Mouse (Mus musculus): Measurements from ENCODE around the gene Prpf8. TPM values are rescaled to one million over a fixed set of nuclear protein-coding genes. Genes with fewer than 3 reads are reported as not detected.

Gene Prpf8
- polyA plus RNA-seq, 1 experiment from 2014 or later: 43.8 TPM

GRCm38 (mm10) chr11:75532340-75533277 lies 46.0 kb downstream of the Prpf8 start:
- WGBS: 16% methylated on average over 38 of the region's 38 CpGs
- Histone ChIP-seq H3K4me3 (replicated peaks; ENCODE audit: low read length) (peak overlapping the region; percentile 61), H3K36me3 (ENCODE audit: control insufficient read depth, insufficient read depth, low read length) (no peaks in the 10 kb centered on the region), H3K9ac (ENCODE audit: low read length) (peak overlapping the region; percentile 75), H3K9me3 (replicated peaks; ENCODE audit: control insufficient read depth, low read length) (no peaks in the 10 kb centered on the region), H3K27ac (ENCODE audit: low read length) (peak overlapping the region; percentile 40; the same call in 1 of the 2 replicates), H3K27me3 (ENCODE audit: control insufficient read depth, insufficient read depth, low read length) (no peaks in the 10 kb centered on the region), H3K4me1 (ENCODE audit: control insufficient read depth, insufficient read depth, low read length) (peaks cover 11% of the 10 kb centered on the region), H3K4me2 (ENCODE audit: low read depth, low read length) (peak overlapping the region; percentile 99)
- ATAC-seq (ENCODE audit: insufficient read depth, low FRiP score): no peak

- no peak for ATAC-seq (ENCODE audit: insufficient read depth, low FRiP score)
- no peak overlapping the region for H3K4me3 ChIP-seq (replicated peaks; ENCODE audit: low read length)
- peak overlapping the region; percentile 40; the same call in 1 of the 2 replicates for H3K27ac ChIP-seq (ENCODE audit: low read length)
- H3K27me3 ChIP-seq (ENCODE audit: control insufficient read depth, insufficient read depth, low read length): no peaks in the 10 kb centered on the region
- H3K9ac ChIP-seq (ENCODE audit: low read length): no peak overlapping the region
- H3K9me3 ChIP-seq (replicated peaks; ENCODE audit: control insufficient read depth, low read length): no peaks in the 10 kb centered on the region
- 72% methylated on average over 6 of the region's 6 CpGs for WGBS
- no peaks in the 10 kb centered on the region for H3K36me3 ChIP-seq (ENCODE audit: control insufficient read depth, insufficient read depth, low read length)
- H3K4me1 ChIP-seq (ENCODE audit: control insufficient read depth, insufficient read depth, low read length): peaks cover 11% of the 10 kb centered on the region
- H3K4me2 ChIP-seq (ENCODE audit: low read depth, low read length): no peak overlapping the region; the same call in 1 of the 2 replicates
Observed at GRCm38 (mm10) chr11:75533314-75534015, 46.8 kb downstream of the Prpf8 start.

GRCm38 (mm10) chr11:75534286-75535033 lies 47.8 kb downstream of the Prpf8 start:
- 52% methylated on average over 4 of the region's 4 CpGs for WGBS
- Histone ChIP-seq H3K36me3 (ENCODE audit: control insufficient read depth, insufficient read depth, low read length) (no peaks in the 10 kb centered on the region), H3K9ac (ENCODE audit: low read length) (0 out of 2 replicates have a peak overlapping the region, but pooled peaks have one; percentile 7), H3K27ac (ENCODE audit: low read length) (no peak overlapping the region), H3K4me1 (ENCODE audit: control insufficient read depth, insufficient read depth, low read length) (peaks cover 11% of the 10 kb centered on the region), H3K4me2 (ENCODE audit: low read depth, low read length) (no peak overlapping the region), H3K4me3 (replicated peaks; ENCODE audit: low read length) (no peak overlapping the region), H3K27me3 (ENCODE audit: control insufficient read depth, insufficient read depth, low read length) (no peaks in the 10 kb centered on the region), H3K9me3 (replicated peaks; ENCODE audit: control insufficient read depth, low read length) (no peaks in the 10 kb centered on the region)
- no peak for ATAC-seq (ENCODE audit: insufficient read depth, low FRiP score)

- ATAC-seq (ENCODE audit: insufficient read depth, low FRiP score): no peak
- Histone ChIP-seq H3K27ac (ENCODE audit: low read length) (0 out of 2 replicates have a peak overlapping the region, but pooled peaks have one; percentile 11), H3K4me3 (replicated peaks; ENCODE audit: low read length) (no peak overlapping the region), H3K9me3 (replicated peaks; ENCODE audit: control insufficient read depth, low read length) (no peaks in the 10 kb centered on the region), H3K9ac (ENCODE audit: low read length) (peak overlapping the region; percentile 7; the same call in 1 of the 2 replicates), H3K27me3 (ENCODE audit: control insufficient read depth, insufficient read depth, low read length) (no peaks in the 10 kb centered on the region), H3K36me3 (ENCODE audit: control insufficient read depth, insufficient read depth, low read length) (no peaks in the 10 kb centered on the region), H3K4me1 (ENCODE audit: control insufficient read depth, insufficient read depth, low read length) (peaks cover 11% of the 10 kb centered on the region), H3K4me2 (ENCODE audit: low read depth, low read length) (no peak overlapping the region)
- 37% methylated on average over 13 of the region's 13 CpGs for WGBS
Observed at GRCm38 (mm10) chr11:75535106-75535795, 48.6 kb downstream of the Prpf8 start.

GRCm38 (mm10) chr11:75536255-75537024 lies 49.8 kb downstream of the Prpf8 start:
- ATAC-seq (ENCODE audit: insufficient read depth, low FRiP score): no peak
- H3K4me3 ChIP-seq (replicated peaks; ENCODE audit: low read length): no peak overlapping the region
- H3K36me3 ChIP-seq (ENCODE audit: control insufficient read depth, insufficient read depth, low read length): no peaks in the 10 kb centered on the region
- no peak overlapping the region for H3K9ac ChIP-seq (ENCODE audit: low read length)
- no peaks in the 10 kb centered on the region for H3K27me3 ChIP-seq (ENCODE audit: control insufficient read depth, insufficient read depth, low read length)
- no peaks in the 10 kb centered on the region for H3K9me3 ChIP-seq (replicated peaks; ENCODE audit: control insufficient read depth, low read length)
- H3K4me2 ChIP-seq (ENCODE audit: low read depth, low read length): no peak overlapping the region
- WGBS: 91% methylated on average over 12 of the region's 12 CpGs
- no peak overlapping the region for H3K27ac ChIP-seq (ENCODE audit: low read length)
- H3K4me1 ChIP-seq (ENCODE audit: control insufficient read depth, insufficient read depth, low read length): peaks cover 11% of the 10 kb centered on the region

- 85% methylated on average over 8 of the region's 8 CpGs for WGBS
- ATAC-seq (ENCODE audit: insufficient read depth, low FRiP score): no peak
- Histone ChIP-seq H3K4me3 (replicated peaks; ENCODE audit: low read length) (no peak overlapping the region), H3K27me3 (ENCODE audit: control insufficient read depth, insufficient read depth, low read length) (no peaks in the 10 kb centered on the region), H3K4me2 (ENCODE audit: low read depth, low read length) (no peak overlapping the region), H3K4me1 (ENCODE audit: control insufficient read depth, insufficient read depth, low read length) (peaks cover 11% of the 10 kb centered on the region), H3K27ac (ENCODE audit: low read length) (no peak overlapping the region), H3K9me3 (replicated peaks; ENCODE audit: control insufficient read depth, low read length) (no peaks in the 10 kb centered on the region), H3K36me3 (ENCODE audit: control insufficient read depth, insufficient read depth, low read length) (no peaks in the 10 kb centered on the region), H3K9ac (ENCODE audit: low read length) (no peak overlapping the region)
Observed at GRCm38 (mm10) chr11:75537025-75537414, 50.4 kb downstream of the Prpf8 start.

- ATAC-seq (ENCODE audit: insufficient read depth, low FRiP score): peak; percentile 39; the same call in 1 of the 2 replicates
- H3K4me3 ChIP-seq (replicated peaks; ENCODE audit: low read length): no peak overlapping the region
- no peaks in the 10 kb centered on the region for H3K9me3 ChIP-seq (replicated peaks; ENCODE audit: control insufficient read depth, low read length)
- H3K4me1 ChIP-seq (ENCODE audit: control insufficient read depth, insufficient read depth, low read length): peaks cover 4% of the 10 kb centered on the region
- WGBS: 52% methylated on average over 11 of the region's 11 CpGs
- no peaks in the 10 kb centered on the region for H3K27me3 ChIP-seq (ENCODE audit: control insufficient read depth, insufficient read depth, low read length)
- H3K36me3 ChIP-seq (ENCODE audit: control insufficient read depth, insufficient read depth, low read length): no peaks in the 10 kb centered on the region
- 0 out of 2 replicates have a peak overlapping the region, but pooled peaks have one; percentile 3 for H3K27ac ChIP-seq (ENCODE audit: low read length)
- H3K4me2 ChIP-seq (ENCODE audit: low read depth, low read length): no peak overlapping the region
- H3K9ac ChIP-seq (ENCODE audit: low read length): no peak overlapping the region
Observed at GRCm38 (mm10) chr11:75537491-75538183, 51.0 kb downstream of the Prpf8 start.

Data from stomach, embryonic 16.5 days (tissue).